Mouse (Mus musculus) midbrain, embryonic 10.5 days (tissue): ENCODE results near the gene Tchp. TPM values are rescaled to one million over a fixed set of nuclear protein-coding genes. Genes with fewer than 3 reads are reported as not detected.

ENCODE experiments used
- microRNA-seq: library from miRNA; unstranded; fragments of <30 nt; microRNA quantifications from one replicate; pipeline ENCODE4, GENCODE M21; 2017
- polyA plus RNA-seq: library from polyadenylated mRNA; unstranded; fragments of >200 nt; fragmentation: Nextera tagmentation; extraction: Ambion mirVana; gene quantifications from 2 replicates; pipeline ENCODE4 v1.2.1, GENCODE M21; 2016

Tchp gene
- polyA plus RNA-seq, 1 experiment from 2014 or later = 19.4 TPM

Small RNA genes lying within 50 kb of the gene (microRNA-seq; reads per million reads assigned to microRNA genes)
- not detected for gene Mir7028

Other genes starting within 250 kb of the Tchp start
- gene Fam222a, start 139.7 kb upstream of the Tchp start, polyA plus RNA-seq = 4.0 and 5.1 TPM in 2 replicates
- 0.12 and 0.27 TPM in 2 replicates for gene Trpv4, start 49.3 kb upstream of the Tchp start, polyA plus RNA-seq
- 81.8 and 83.0 TPM in 2 replicates for gene Gltp, start 16.8 kb upstream of the Tchp start, polyA plus RNA-seq
- gene Ankrd13a, start 66.9 kb downstream of the Tchp start, polyA plus RNA-seq = 50.1 and 54.0 TPM in 2 replicates
- 34.4 and 38.1 TPM in 2 replicates for gene Git2, start 67.8 kb downstream of the Tchp start, polyA plus RNA-seq
- gene 1500011B03Rik, start 115.7 kb downstream of the Tchp start, polyA plus RNA-seq = 133 and 143 TPM in 2 replicates
- gene 4930519G04Rik, start 145.9 kb downstream of the Tchp start, polyA plus RNA-seq = not detected in 2 replicates
- gene Gm9936, start 150.9 kb downstream of the Tchp start, polyA plus RNA-seq = 0.16 and 0.57 TPM in 2 replicates
- gene Oasl2, start 189.2 kb downstream of the Tchp start, polyA plus RNA-seq = 0.54 and 0.88 TPM in 2 replicates
- gene Oasl1, start 215.5 kb downstream of the Tchp start, polyA plus RNA-seq = not detected in 2 replicates
- gene 2210016L21Rik, start 234.4 kb downstream of the Tchp start, polyA plus RNA-seq = 48.7 and 50.3 TPM in 2 replicates